Mouse (Mus musculus): ENCODE measurements around the gene Cdk17.
A peak's percentile ranks its signal among the peaks of the same experiment; 100 is the strongest.

Cdk17 gene

DNA sequence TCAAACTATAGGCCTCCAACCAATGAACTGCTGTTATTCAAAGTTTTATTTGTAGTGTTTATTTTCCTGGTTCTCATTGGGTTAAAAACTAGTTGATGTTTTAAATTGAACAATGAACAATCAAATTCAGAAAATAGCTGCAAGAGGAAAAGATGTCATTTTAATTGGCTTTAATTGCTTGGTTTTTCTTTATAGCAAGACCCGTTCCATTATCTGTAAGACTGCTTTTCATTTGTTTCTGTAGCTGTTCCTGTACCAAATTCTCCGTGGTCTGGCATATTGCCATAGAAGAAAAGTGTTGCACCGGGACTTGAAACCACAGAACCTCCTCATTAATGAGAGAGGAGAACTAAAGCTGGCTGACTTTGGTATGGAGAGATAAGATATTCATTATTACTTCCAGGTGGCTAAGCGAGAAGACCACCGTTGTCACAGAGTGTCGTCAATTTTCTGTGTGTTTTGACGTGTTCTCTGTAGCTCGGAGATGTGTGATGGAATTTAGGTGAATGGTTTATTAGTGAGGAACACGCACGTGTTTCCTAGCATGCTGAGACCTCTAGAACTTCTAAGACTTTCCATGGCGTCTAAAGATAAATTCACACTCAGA is 67.8 kb downstream of the Cdk17 start:
- ATAC-seq (ENCODE audit: low TSS enrichment), result no peak

DNA sequence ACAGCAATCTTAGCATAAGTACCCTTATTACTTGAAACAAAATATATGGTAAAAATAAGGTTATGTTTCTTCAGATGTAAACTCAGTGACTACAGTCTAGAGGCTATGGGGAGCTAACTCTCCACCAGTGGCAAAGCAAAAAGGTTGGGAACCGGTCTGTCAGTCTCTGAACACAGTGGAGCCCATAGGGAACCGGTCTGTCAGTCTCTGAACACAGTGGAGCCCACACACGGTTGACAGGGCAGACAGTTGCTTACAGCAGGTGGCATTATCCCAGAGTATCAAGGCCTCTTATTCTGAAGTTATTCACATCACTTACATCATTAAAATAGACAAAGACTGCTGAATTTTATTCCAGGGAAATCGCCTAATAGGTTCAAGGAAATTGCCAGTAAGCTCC is 70.8 kb downstream of the Cdk17 start:
- ATAC-seq (ENCODE audit: low TSS enrichment), result 0 out of 2 replicates have a peak, but pooled peaks have one; percentile 27

- ATAC-seq (ENCODE audit: low TSS enrichment), result no peak
Measured at GRCm38 (mm10) chr10:93231893-93232292, 71.2 kb downstream of the Cdk17 start.

- ATAC-seq (ENCODE audit: low TSS enrichment), result no peak
Measured at GRCm38 (mm10) chr10:93233665-93234194, 73.1 kb downstream of the Cdk17 start.

DNA sequence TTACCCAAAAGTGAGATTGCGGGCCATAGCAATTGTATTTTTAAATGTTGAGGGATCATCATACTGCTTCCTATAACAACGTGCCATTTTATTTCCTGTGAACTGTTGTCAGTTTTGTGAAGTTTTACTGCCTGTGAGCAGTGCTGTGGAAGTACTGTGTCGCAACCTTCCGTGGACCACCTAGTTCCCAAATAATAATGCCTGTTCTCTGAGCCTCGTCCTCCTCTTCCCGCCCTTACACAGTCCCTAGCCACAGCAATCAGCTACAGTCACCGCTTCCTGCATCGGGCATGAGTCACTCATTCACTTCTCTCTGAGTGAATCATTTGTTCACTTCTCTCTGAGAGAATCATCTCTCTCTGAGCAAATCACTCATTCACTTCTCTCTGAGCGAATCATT is 74.0 kb downstream of the Cdk17 start:
- ATAC-seq (ENCODE audit: low TSS enrichment), result no peak

DNA sequence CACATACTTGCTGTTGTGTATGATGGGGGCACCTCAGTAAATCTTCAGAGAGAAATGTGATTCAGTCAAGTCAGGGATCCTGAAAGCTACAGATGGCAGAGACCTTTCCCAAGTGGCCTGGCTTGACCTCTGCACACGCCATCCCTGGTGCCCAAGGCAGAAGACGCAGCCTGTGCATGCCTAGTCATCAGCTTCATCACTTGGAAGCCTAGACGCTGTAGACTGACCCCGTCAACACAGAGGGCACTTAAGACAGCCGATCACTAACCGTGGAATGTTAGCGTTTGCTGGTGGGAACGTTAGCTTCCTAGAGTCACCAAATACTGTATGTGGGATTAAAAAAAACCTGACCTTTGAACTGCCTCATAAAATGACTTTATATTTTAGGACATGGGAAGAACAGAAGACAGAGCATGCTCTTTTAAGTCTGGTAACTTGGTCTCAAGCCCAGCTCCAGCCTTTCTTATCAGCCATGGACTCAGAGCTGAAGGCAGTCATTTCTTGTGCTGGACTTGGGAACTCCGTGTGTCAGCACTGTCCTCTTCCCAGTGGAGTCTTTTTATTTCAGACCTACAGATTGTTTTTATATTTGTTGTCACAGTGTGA is 78.6 kb downstream of the Cdk17 start:
- ATAC-seq (ENCODE audit: low TSS enrichment), result no peak

GRCm38 (mm10) chr10:93242208-93242607 is 81.5 kb downstream of the Cdk17 start:
- ATAC-seq (ENCODE audit: low TSS enrichment), result no peak

DNA sequence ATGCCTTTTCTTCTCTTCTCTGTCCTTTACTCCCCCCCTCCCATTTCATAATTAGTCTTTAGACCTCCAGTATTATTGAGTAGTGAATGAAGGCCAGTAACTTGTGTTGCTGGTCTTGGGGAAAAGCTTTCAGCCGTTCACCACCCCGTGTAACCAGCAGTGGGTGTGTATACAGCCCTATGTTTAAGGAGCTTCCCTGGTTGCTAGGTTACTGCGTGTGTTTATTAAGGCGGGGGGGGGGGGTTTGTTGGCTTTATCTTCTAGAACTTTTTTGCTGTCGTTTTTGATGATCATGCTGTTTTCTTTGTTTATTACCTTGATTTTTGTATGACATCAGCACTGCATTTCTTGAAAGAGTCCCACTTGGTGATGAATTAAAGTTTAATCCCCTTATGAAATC is 82.2 kb downstream of the Cdk17 start:
- no peak for ATAC-seq (ENCODE audit: low TSS enrichment)

GRCm38 (mm10) chr10:93244209-93244705 is 83.6 kb downstream of the Cdk17 start:
- ATAC-seq (ENCODE audit: low TSS enrichment), result no peak

DNA sequence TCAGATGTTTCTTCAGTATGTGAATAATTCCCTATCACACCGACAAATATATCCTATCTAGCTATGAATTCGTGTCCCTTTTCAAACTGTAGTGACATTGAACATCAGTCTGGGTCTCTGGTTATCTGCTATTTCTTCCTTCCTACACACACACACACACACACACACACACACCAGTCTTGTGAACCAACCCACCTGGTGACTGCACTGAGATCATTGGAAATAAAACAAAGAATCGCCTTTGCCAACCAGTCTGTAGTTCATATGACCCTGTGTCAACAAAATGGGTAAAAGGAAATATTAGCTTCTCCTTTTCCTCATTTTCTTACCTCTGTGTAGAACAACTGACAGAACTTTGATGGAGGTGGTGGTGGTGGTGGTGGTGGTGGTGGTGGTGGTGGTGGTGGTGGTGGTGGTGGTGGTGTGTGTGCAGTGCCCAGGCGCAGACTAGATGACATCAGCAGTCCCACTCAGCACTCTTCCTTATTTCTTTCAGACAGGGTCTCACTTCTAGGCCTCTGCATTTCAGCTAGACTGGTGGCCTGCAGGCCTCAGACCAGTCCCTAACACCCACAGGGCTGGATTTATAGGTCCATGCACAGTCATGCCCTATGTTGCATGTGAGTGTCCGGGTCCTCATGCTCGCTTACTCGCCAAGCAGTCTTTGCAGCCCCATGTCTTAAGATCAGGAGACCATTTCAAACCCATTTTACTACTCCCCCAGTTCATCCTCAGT is 85.7 kb downstream of the Cdk17 start:
- ATAC-seq (ENCODE audit: low TSS enrichment), result no peak

- ATAC-seq (ENCODE audit: low TSS enrichment), result peak; percentile 29
Measured at GRCm38 (mm10) chr10:93247422-93247821, 86.7 kb downstream of the Cdk17 start.

GRCm38 (mm10) chr10:93247902-93248301 is 87.2 kb downstream of the Cdk17 start:
- 0 out of 2 replicates have a peak, but pooled peaks have one; percentile 5 for ATAC-seq (ENCODE audit: low TSS enrichment)

GRCm38 (mm10) chr10:93248416-93248815 is 87.7 kb downstream of the Cdk17 start:
- no peak for ATAC-seq (ENCODE audit: low TSS enrichment)

GRCm38 (mm10) chr10:93249901-93250300 is 89.2 kb downstream of the Cdk17 start:
- ATAC-seq (ENCODE audit: low TSS enrichment), result no peak

DNA sequence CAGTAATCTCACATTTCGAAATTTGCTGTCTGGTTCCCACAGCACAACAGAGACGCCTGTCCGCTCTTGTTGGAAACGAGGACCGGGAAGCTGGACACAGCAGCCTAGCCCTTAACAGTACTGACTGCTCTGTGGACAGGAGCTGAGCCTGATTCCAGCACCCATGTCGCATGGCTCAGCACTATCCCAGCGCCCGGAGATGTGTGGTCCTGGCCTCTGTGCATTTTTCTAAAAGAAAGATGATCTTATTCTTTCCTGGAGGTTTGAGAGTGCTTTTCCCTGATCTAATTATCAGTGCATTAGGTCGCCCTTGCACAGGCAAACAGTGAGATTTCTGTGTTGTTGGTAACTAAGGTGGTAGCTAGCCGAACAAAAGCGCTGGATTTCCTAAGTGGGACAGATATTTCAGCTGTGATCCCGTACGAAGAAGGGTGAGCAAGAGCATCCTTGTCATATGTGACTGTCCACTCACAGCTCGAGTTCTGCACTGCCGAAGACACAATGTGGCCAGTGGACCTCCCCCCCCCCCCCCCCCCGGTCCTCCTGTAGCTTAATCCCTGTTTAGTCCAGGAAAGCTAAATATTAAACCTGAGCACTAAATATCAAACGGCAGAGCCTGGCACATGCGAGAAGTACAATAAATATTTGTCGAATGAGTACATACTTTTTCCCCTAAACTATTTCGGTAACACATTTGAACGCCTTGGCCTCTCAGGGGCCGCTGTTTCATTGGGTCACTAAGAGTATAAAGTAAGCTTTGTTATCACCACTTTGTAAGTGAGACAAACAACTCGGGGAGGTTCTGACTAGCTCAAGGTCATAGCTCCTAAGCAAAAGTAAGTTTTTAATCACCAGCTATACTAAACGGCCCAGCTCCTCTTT is 90.0 kb downstream of the Cdk17 start:
- ATAC-seq (ENCODE audit: low TSS enrichment), result no peak

GRCm38 (mm10) chr10:93251426-93251825 is 90.8 kb downstream of the Cdk17 start:
- 0 out of 2 replicates have a peak, but pooled peaks have one; percentile 0 for ATAC-seq (ENCODE audit: low TSS enrichment)

- ATAC-seq (ENCODE audit: low TSS enrichment), result no peak
Measured at GRCm38 (mm10) chr10:93252661-93253060, 92.0 kb downstream of the Cdk17 start.

DNA sequence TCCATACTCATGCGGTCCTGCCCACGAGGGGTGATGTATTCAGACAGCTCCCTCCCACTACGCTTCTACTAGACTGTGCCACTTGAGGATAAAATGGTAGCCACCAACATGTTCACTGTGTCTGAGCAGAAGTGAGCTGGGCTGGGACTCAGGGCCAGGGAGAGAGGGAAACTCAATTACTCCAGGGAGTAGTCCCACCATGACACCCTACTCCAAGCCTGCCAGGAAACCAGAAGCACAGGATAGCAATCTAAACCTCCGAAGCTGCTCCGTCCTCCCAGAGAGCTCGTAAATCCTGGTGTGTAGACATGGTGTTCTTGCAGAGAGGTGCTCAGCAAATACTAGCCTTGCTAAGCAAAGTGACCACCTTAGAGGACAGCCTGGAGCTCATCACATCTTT is 92.5 kb downstream of the Cdk17 start:
- ATAC-seq (ENCODE audit: low TSS enrichment), result peak; percentile 15; the same call in 1 of the 2 replicates

- ATAC-seq (ENCODE audit: low TSS enrichment), result peak; percentile 7
Measured at GRCm38 (mm10) chr10:93255294-93255693, 94.6 kb downstream of the Cdk17 start.

DNA sequence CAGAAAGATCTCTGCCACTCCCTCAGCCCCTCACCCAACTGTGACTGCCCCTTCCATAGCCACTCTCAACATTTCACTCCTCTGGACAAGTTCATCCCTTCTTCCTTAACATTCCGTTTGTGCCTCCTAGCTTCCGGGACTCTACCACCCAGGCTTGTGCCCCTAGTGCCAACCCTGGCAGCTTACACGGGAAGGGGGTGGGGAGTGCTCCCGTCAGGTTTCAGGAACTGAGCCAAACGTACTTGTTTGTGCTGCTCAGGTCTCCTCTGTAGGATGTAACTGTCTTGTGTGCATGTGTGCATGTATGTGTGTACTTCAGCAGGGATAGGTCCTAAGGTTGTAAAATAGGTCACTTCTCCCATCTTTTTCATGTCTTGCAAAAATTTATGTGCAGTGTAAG is 99.2 kb downstream of the Cdk17 start:
- ATAC-seq (ENCODE audit: low TSS enrichment), result no peak

DNA sequence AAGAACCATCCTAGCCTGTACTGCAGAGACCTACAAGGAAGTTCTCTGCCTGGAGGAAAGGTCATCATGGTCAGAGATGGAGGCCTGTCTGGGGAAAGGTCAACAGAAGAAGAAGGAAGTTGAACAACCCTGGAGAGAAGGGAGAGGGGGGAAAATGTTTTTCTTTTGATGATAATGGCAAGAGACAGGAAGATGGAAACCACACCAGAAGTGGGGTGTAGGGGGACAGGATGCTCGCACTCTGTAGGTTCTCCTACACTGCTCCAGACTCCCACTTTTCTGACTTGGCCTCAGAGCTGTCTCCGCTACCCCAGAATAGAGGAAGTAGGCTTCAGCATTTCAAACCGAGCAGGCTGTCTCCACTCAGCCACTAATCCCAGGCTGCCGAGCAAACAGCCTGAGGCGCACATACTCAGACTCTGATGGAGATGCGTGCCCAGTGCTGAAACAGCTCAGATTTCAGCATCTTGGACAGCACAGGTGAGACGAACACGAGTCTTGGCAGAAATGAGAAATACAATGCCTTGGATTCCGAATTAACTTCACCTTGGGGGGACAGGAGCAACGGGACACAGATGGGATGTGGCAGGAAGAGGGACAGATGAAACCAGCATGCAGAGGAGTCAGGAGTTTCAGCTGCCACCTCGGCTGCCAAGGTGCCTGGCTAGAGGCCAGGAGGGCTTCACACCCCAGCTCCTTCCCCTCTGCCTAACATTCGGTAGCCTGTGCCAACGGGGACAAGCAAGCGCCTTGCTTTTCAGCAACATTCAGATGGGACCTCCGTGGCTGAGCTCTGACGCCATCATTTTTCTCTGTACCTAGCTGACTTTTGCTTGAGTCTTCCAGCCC is 100.7 kb downstream of the Cdk17 start:
- peak; percentile 48 for ATAC-seq (ENCODE audit: low TSS enrichment)
